Mouse (Mus musculus) adrenal gland (tissue): ENCODE data around the gene G6pc2.

Experiments
- intact Hi-C: fragments of 180-260 bp; cut with DNase I; formaldehyde crosslinking; loops from one replicate; pipeline ENCODE4 v1.15.1; 2025

G6pc2 gene

GRCm38 (mm10) chr2:69234976-69235678, 24.3 kb downstream of the G6pc2 start:
- intact Hi-C loops: no loop called here

GRCm38 (mm10) chr2:69239315-69239714, 28.4 kb downstream of the G6pc2 start:
- intact Hi-C loops: no loop called here

- intact Hi-C loops: no loop called here
Measured at GRCm38 (mm10) chr2:69244924-69245323, 34.1 kb downstream of the G6pc2 start.

- intact Hi-C loops: no loop called here
Measured at GRCm38 (mm10) chr2:69247081-69247480, 36.2 kb downstream of the G6pc2 start.

GRCm38 (mm10) chr2:69248221-69248755, 37.4 kb downstream of the G6pc2 start:
- intact Hi-C loops: no loop called here

GRCm38 (mm10) chr2:69264069-69264618, 53.3 kb downstream of the G6pc2 start:
- intact Hi-C loops: no loop called here

- intact Hi-C loops: loop anchor here (1.0 kb wide), 1 partner anchor 152 kb away; no protein-coding TSS in a partner anchor
Measured at GRCm38 (mm10) chr2:69275875-69276274, 65.0 kb downstream of the G6pc2 start.
